Mouse (Mus musculus) right cerebral cortex, adult 18-20 months (tissue): ENCODE data around the gene Tab1.
"Not testable (repeated sequence)": the region's sequence is repeated elsewhere in the genome, so short reads cannot be mapped to it uniquely, and the experiment has no call there.

Experiments used
- DNase-seq: peaks from one replicate; pipeline ENCODE4 v3.0.0; 2022; ENCODE audit warnings: mixed read lengths

Gene Tab1

GRCm38 (mm10) chr15:80105490-80106410 lies 27.2 kb upstream of the Tab1 start:
- no peak for DNase-seq

- peak; percentile 65 for DNase-seq
These were observed 25.8 kb upstream of the Tab1 start for GRCm38 (mm10) chr15:80107143-80107542.

- DNase-seq = no peak
These were observed 25.4 kb upstream of the Tab1 start for GRCm38 (mm10) chr15:80107575-80107974.

GRCm38 (mm10) chr15:80111436-80111835 lies 21.5 kb upstream of the Tab1 start:
- DNase-seq = no peak

- no peak for DNase-seq
These were observed 20.4 kb upstream of the Tab1 start for GRCm38 (mm10) chr15:80112499-80112898.

- no peak for DNase-seq
These were observed 18.5 kb upstream of the Tab1 start for GRCm38 (mm10) chr15:80114414-80114813.

- no peak for DNase-seq
These were observed 17.7 kb upstream of the Tab1 start for GRCm38 (mm10) chr15:80115256-80115655.

- DNase-seq = no peak
These were observed 16.8 kb upstream of the Tab1 start for GRCm38 (mm10) chr15:80115866-80116794.

- no peak for DNase-seq
These were observed 15.8 kb upstream of the Tab1 start for GRCm38 (mm10) chr15:80117154-80117553.

- no peak for DNase-seq
These were observed 13.9 kb upstream of the Tab1 start for GRCm38 (mm10) chr15:80119076-80119475.

- DNase-seq = no peak
These were observed 11.1 kb upstream of the Tab1 start for GRCm38 (mm10) chr15:80121721-80122325.

- not testable (repeated sequence) for DNase-seq
These were observed 10.5 kb upstream of the Tab1 start for GRCm38 (mm10) chr15:80122431-80122830.

- DNase-seq = no peak
These were observed 8.3 kb upstream of the Tab1 start for GRCm38 (mm10) chr15:80124651-80125050.

GRCm38 (mm10) chr15:80127191-80127590 lies 5.7 kb upstream of the Tab1 start:
- DNase-seq = no peak

GRCm38 (mm10) chr15:80129982-80130381 lies 2.9 kb upstream of the Tab1 start:
- DNase-seq = no peak

- DNase-seq = no peak
These were observed 2.2 kb upstream of the Tab1 start for GRCm38 (mm10) chr15:80130689-80131088.

- DNase-seq = no peak
These were observed 1.5 kb upstream of the Tab1 start for GRCm38 (mm10) chr15:80131421-80131820.

- DNase-seq = no peak
These were observed 475 bp upstream of the Tab1 start for GRCm38 (mm10) chr15:80132452-80132851.

GRCm38 (mm10) chr15:80133682-80134449 lies 939 bp downstream of the Tab1 start:
- no peak for DNase-seq

- no peak for DNase-seq
These were observed 1.5 kb downstream of the Tab1 start for GRCm38 (mm10) chr15:80134450-80134847.

- DNase-seq = no peak
These were observed 2.6 kb downstream of the Tab1 start for GRCm38 (mm10) chr15:80135499-80135898.

- no peak for DNase-seq
These were observed 3.7 kb downstream of the Tab1 start for GRCm38 (mm10) chr15:80136645-80137044.
